Mouse (Mus musculus): ENCODE data around the gene Rex1bd. TPM values are rescaled to one million over a fixed set of nuclear protein-coding genes. Genes with fewer than 3 reads are reported as not detected.

Gene Rex1bd
- polyA plus RNA-seq, 1 experiment from 2014 or later: 199 TPM

DNA sequence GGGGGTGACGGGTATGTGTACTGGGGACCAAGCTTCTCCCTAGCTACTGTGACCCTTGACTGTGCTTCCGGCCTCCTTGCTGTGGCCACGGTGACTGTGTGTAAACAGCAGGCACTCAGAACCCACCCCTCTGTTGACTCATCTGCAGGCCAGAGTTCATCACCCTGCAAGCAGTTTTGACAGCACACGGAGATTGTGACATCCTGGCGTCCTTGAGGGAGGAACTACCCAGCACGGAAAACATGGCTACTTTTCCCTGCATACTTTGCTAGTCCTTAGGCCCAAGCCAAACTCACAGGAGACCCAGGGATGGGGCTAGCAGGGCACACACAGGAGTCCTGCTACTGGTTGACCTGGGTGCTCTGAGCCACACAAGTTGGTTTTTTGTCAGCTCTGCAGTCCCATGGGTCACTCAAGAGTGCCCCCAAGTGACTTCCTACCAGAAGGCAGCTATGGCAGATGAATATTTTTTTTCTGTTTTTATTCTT, 37.7 kb upstream of the Rex1bd start:
- DNase-seq (ENCODE audit: low spot score) (no peak), ATAC-seq (no peak)
- H3K36me3 ChIP-seq (ENCODE audit: control insufficient read depth, insufficient read depth, low read length): no peaks in the 10 kb centered on the region
- peaks cover 12% of the 10 kb centered on the region for H3K4me1 ChIP-seq (ENCODE audit: control insufficient read depth, insufficient read depth, low read length)
- no peak overlapping the region for H3K27ac ChIP-seq (ENCODE audit: low read depth, low read length)
- no peak overlapping the region for H3K4me2 ChIP-seq (ENCODE audit: low read length)
- no peaks in the 10 kb centered on the region for H3K27me3 ChIP-seq (replicated peaks; ENCODE audit: control insufficient read depth, insufficient read depth, low read length)
- WGBS: 85% methylated on average over 6 of the region's 6 CpGs
- H3K4me3 ChIP-seq (ENCODE audit: low read depth, low read length): no peak overlapping the region
- H3K9me3 ChIP-seq (replicated peaks; ENCODE audit: control insufficient read depth, low read length): no peaks in the 10 kb centered on the region
- no peak overlapping the region for H3K9ac ChIP-seq (ENCODE audit: low read length)

DNA sequence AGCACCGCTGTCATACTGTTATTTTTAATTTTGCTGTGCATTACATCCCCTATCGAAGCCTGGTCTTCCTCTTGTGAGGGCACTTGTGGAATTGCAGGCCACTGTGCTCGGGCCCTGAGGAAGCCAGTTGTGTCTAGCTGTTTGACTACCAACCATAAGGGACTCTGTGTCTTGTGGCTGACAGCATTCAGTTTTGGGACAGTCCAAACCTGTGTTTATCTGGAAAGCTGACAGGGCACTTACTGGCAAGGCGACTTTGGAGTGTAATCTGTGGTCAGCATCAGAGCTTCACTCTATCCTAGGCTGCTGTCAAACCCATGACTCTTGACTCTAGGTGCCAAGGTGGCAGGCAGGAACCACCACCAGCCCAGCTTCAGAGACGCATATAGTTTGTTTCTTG, 34.5 kb upstream of the Rex1bd start:
- DNase-seq (ENCODE audit: low spot score): no peak
- ATAC-seq: no peak
- peaks cover 12% of the 10 kb centered on the region for H3K4me1 ChIP-seq (ENCODE audit: control insufficient read depth, insufficient read depth, low read length)
- no peaks in the 10 kb centered on the region for H3K9me3 ChIP-seq (replicated peaks; ENCODE audit: control insufficient read depth, low read length)
- WGBS: 85% methylated on average over 5 of the region's 5 CpGs
- H3K4me2 ChIP-seq (ENCODE audit: low read length): peak overlapping the region; percentile 95
- H3K9ac ChIP-seq (ENCODE audit: low read length): no peak overlapping the region
- no peaks in the 10 kb centered on the region for H3K27me3 ChIP-seq (replicated peaks; ENCODE audit: control insufficient read depth, insufficient read depth, low read length)
- peaks cover 11% of the 10 kb centered on the region for H3K36me3 ChIP-seq (ENCODE audit: control insufficient read depth, insufficient read depth, low read length)
- no peak overlapping the region for H3K27ac ChIP-seq (ENCODE audit: low read depth, low read length)
- H3K4me3 ChIP-seq (ENCODE audit: low read depth, low read length): no peak overlapping the region

DNA sequence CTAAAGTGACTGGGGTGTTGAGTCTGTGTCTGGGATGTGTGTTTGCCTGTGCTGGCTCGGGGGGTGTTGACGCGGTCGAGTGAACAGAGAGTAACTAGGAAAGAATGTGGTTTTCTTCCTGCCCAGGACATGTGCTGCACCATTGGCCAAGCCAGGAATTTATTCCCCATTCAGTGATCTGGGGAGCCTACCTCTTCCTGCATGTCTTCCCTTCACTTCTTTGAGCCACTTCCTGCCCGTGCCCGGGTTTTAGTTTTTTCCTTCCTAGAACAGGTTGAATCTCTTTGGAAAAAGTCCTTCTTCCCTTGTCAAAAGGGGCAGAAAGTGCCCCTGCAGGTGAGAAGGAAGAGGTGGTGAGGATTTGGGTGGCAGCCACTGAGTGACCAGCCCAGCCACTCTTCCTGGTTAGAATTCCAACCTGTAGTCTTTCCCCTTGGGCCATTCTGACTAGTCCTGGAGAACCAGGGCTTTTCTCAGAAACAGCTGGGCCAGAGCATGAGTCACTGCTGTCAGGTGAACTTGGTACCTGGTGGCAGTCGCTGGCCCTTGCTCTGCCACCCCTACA, 34.0 kb upstream of the Rex1bd start:
- WGBS: 50% methylated on average over 7 of the region's 7 CpGs
- Histone ChIP-seq H3K27ac (ENCODE audit: low read depth, low read length) (no peak overlapping the region), H3K36me3 (ENCODE audit: control insufficient read depth, insufficient read depth, low read length) (peaks cover 16% of the 10 kb centered on the region), H3K27me3 (replicated peaks; ENCODE audit: control insufficient read depth, insufficient read depth, low read length) (no peaks in the 10 kb centered on the region), H3K4me2 (ENCODE audit: low read length) (peak overlapping the region; percentile 95), H3K4me3 (ENCODE audit: low read depth, low read length) (peak overlapping the region; percentile 80), H3K4me1 (ENCODE audit: control insufficient read depth, insufficient read depth, low read length) (peaks cover 12% of the 10 kb centered on the region), H3K9ac (ENCODE audit: low read length) (peak overlapping the region; percentile 78), H3K9me3 (replicated peaks; ENCODE audit: control insufficient read depth, low read length) (no peaks in the 10 kb centered on the region)
- ATAC-seq (no peak), DNase-seq (ENCODE audit: low spot score) (no peak)

DNA sequence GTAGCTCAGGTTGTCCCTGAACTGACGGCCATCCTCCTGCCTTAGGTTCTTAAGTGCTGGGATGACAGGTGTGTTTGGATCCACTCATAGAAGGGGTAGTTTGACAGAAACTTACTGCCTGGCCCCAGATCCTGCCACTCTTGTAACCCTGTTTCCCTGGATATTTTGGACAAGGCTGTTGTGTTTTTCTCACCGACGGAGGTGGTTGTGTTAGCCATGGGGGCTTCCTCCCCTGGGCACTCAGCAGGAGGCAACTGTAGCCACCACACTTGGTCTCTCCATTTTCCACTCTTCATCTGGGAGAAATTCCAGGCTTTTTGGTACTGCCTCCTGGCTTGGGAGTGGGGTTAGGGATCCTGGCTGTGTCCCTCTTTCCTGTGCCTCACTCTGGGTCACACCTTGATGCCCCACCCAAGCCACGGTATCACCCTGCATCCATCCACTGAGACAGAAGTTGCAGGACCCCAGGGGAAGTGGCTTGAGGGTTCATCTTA, 33.5 kb upstream of the Rex1bd start:
- peaks cover 12% of the 10 kb centered on the region for H3K4me1 ChIP-seq (ENCODE audit: control insufficient read depth, insufficient read depth, low read length)
- peak overlapping the region; percentile 95 for H3K4me2 ChIP-seq (ENCODE audit: low read length)
- ATAC-seq: no peak
- H3K9me3 ChIP-seq (replicated peaks; ENCODE audit: control insufficient read depth, low read length): no peaks in the 10 kb centered on the region
- no peak for DNase-seq (ENCODE audit: low spot score)
- peaks cover 21% of the 10 kb centered on the region for H3K36me3 ChIP-seq (ENCODE audit: control insufficient read depth, insufficient read depth, low read length)
- H3K27me3 ChIP-seq (replicated peaks; ENCODE audit: control insufficient read depth, insufficient read depth, low read length): no peaks in the 10 kb centered on the region
- peak overlapping the region; percentile 80 for H3K4me3 ChIP-seq (ENCODE audit: low read depth, low read length)
- 21% methylated on average over 4 of the region's 4 CpGs for WGBS
- H3K9ac ChIP-seq (ENCODE audit: low read length): peak overlapping the region; percentile 78
- no peak overlapping the region for H3K27ac ChIP-seq (ENCODE audit: low read depth, low read length)

DNA sequence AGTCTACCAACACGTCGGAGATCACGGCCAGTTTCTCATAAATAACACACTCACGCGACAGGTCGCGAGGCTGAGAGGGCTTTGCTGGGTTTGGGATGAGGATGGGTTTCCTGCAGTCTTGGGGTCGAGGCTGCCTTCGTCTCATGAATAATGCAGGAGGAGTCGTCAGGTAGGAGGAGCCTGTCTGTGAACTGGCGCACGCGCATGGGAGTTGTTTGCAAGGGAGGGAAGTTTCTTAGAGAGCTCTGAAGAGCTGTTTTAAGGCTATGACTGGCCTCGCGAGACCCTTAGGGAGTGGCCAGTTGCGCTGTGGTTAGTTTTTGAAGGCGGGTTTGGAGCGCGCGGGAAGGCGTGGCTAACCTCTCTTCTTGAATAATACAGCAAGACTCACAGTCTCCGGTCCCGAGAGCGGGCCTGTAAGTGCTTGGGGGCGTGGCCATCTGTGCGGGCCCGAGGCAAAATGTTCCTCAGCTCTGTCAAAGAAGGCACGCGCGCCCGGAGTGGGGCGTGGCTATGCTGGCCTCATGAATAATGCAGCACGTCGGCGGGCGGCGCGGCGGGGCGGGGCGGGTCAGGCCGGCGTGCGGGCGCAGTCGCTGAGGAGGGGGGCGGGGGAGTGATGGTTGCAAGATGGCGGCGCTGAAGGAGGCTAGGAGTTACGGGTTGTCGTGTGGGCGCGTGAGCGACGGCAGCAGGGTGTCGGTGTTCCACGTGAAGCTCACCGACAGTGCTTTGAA, 32.7 kb upstream of the Rex1bd start, which contains the start of gene Ell:
Ell (plus strand) TSS at position 381 of the 737 bp plus-strand sequence.
- WGBS: under 1% methylated on average over 57 of the region's 58 CpGs
- peaks cover 12% of the 10 kb centered on the region for H3K4me1 ChIP-seq (ENCODE audit: control insufficient read depth, insufficient read depth, low read length)
- no peaks in the 10 kb centered on the region for H3K9me3 ChIP-seq (replicated peaks; ENCODE audit: control insufficient read depth, low read length)
- peak within 1 kb of the TSS; percentile 95 for H3K4me2 ChIP-seq (ENCODE audit: low read length)
- peak within 1 kb of the TSS; percentile 80 for H3K4me3 ChIP-seq (ENCODE audit: low read depth, low read length)
- H3K27me3 ChIP-seq (replicated peaks; ENCODE audit: control insufficient read depth, insufficient read depth, low read length): no peaks in the 10 kb centered on the region
- ATAC-seq (peak; percentile 89), DNase-seq (ENCODE audit: low spot score) (peak; percentile 99)
- H3K36me3 ChIP-seq (ENCODE audit: control insufficient read depth, insufficient read depth, low read length): peaks cover 30% of the 10 kb centered on the region
- H3K27ac ChIP-seq (ENCODE audit: low read depth, low read length): peak within 1 kb of the TSS; percentile 90
- peak within 1 kb of the TSS; percentile 78 for H3K9ac ChIP-seq (ENCODE audit: low read length)

DNA sequence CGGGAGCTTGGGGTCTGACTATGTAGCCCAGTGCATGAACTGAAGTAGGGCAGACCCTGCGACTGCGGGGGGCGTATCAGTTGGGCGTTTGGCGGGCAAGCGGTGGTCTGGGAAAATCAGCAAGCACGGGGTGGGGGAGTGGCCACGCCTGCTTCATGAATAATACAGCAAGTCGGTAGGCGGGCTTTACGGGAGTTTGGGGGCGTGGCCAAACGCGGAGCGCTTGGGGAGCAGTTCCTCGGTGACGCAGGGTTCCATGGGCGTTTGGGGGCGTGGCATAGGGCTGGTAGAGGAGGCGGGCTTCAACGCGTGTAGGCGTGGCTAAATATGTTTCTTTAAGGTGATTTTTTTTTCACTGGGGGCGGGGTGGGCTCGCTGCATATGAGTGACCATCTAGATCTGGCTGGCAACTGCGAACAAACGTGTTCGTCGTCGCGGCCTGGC, 32.1 kb upstream of the Rex1bd start:
- Histone ChIP-seq H3K9ac (ENCODE audit: low read length) (peak overlapping the region; percentile 78; the same call in 1 of the 2 replicates), H3K4me3 (ENCODE audit: low read depth, low read length) (peak overlapping the region; percentile 80), H3K4me1 (ENCODE audit: control insufficient read depth, insufficient read depth, low read length) (peaks cover 12% of the 10 kb centered on the region), H3K27me3 (replicated peaks; ENCODE audit: control insufficient read depth, insufficient read depth, low read length) (no peaks in the 10 kb centered on the region), H3K4me2 (ENCODE audit: low read length) (peak overlapping the region; percentile 95), H3K9me3 (replicated peaks; ENCODE audit: control insufficient read depth, low read length) (no peaks in the 10 kb centered on the region), H3K36me3 (ENCODE audit: control insufficient read depth, insufficient read depth, low read length) (peaks cover 35% of the 10 kb centered on the region), H3K27ac (ENCODE audit: low read depth, low read length) (peak overlapping the region; percentile 90)
- ATAC-seq (peak; percentile 83), DNase-seq (ENCODE audit: low spot score) (peak; percentile 100)
- WGBS: under 1% methylated on average over 32 of the region's 32 CpGs

DNA sequence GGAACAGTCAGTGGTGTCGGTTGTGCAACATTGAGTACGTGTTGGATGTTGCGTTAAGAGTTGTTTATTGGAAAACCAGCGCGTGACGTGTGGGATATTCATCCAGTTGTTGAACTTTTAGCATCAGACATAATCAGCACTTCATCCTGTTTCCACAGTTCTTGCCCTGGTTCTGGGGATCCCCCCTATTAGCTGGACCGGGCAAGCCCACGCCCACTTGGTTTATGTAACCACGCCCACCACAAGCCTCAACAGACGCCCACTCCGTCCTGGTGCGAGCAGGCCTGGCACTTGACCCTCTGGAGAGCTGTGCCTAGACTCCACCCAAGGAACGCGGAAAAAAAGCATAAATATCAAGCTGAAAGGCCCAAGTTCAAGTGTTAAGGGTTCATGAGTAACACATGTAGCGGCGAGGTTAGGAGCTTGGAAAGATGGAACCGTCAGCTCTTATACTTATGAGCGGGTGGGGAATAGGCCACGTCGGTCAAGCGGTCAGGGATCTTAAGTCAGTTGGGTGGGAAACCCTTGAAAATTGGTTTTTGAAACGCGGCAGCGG, 31.6 kb upstream of the Rex1bd start:
- peak; percentile 4; the same call in 1 of the 2 replicates for ATAC-seq
- H3K4me3 ChIP-seq (ENCODE audit: low read depth, low read length): peak overlapping the region; percentile 80
- 16% methylated on average over 24 of the region's 24 CpGs for WGBS
- no peaks in the 10 kb centered on the region for H3K27me3 ChIP-seq (replicated peaks; ENCODE audit: control insufficient read depth, insufficient read depth, low read length)
- peak overlapping the region; percentile 51; the same call in 1 of the 2 replicates for H3K9ac ChIP-seq (ENCODE audit: low read length)
- H3K4me1 ChIP-seq (ENCODE audit: control insufficient read depth, insufficient read depth, low read length): peaks cover 12% of the 10 kb centered on the region
- peak overlapping the region; percentile 95 for H3K4me2 ChIP-seq (ENCODE audit: low read length)
- no peaks in the 10 kb centered on the region for H3K9me3 ChIP-seq (replicated peaks; ENCODE audit: control insufficient read depth, low read length)
- peak overlapping the region; percentile 90 for H3K27ac ChIP-seq (ENCODE audit: low read depth, low read length)
- peak; percentile 45 for DNase-seq (ENCODE audit: low spot score)
- H3K36me3 ChIP-seq (ENCODE audit: control insufficient read depth, insufficient read depth, low read length): peaks cover 38% of the 10 kb centered on the region

DNA sequence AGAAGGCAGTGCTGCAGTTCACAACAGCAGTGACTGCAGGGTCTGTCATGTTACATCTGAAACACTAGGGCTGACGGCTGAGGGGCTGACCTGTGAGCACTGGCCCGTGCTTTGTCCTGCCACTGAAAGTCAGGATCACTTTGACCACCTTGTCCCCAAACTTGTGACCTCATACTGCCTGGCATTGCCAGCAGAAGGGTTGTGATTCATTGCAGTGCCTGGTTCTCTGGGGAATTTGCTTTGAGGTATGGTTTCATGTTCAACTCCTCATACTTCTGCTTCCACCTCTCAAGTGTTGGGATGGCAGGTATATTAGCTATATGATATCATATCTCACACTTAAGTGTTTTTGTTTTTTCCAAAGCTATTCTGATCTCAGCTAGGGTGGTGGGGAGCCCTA, 29.1 kb upstream of the Rex1bd start:
- Histone ChIP-seq H3K36me3 (ENCODE audit: control insufficient read depth, insufficient read depth, low read length) (peaks cover 62% of the 10 kb centered on the region), H3K9ac (ENCODE audit: low read length) (no peak overlapping the region), H3K27ac (ENCODE audit: low read depth, low read length) (no peak overlapping the region), H3K27me3 (replicated peaks; ENCODE audit: control insufficient read depth, insufficient read depth, low read length) (no peaks in the 10 kb centered on the region), H3K4me1 (ENCODE audit: control insufficient read depth, insufficient read depth, low read length) (peaks cover 7% of the 10 kb centered on the region), H3K4me3 (ENCODE audit: low read depth, low read length) (no peak overlapping the region), H3K9me3 (replicated peaks; ENCODE audit: control insufficient read depth, low read length) (no peaks in the 10 kb centered on the region), H3K4me2 (ENCODE audit: low read length) (no peak overlapping the region)
- 91% methylated on average over 2 of the region's 2 CpGs for WGBS
- DNase-seq (ENCODE audit: low spot score) (no peak), ATAC-seq (no peak)

Measured in forebrain, embryonic 14.5 days (tissue).